Mouse (Mus musculus): ENCODE measurements around the gene Fkbp4.
A peak's percentile ranks its signal among the peaks of the same experiment; 100 is the strongest.

GRCm38 (mm10) chr6:128479463-128480454 lies 41.3 kb upstream of the Fkbp4 start:
- peak; percentile 99 for TF ChIP-seq CTCF (IDR thresholded peaks at IDR 0.05; ENCODE audit: low read depth)
- no peak for TF ChIP-seq EP300 (IDR thresholded peaks at IDR 0.05; ENCODE audit: low read depth)
